Comparison of ENCODE assay signal across 8 mouse cellular contexts in the genomic region with DNA sequence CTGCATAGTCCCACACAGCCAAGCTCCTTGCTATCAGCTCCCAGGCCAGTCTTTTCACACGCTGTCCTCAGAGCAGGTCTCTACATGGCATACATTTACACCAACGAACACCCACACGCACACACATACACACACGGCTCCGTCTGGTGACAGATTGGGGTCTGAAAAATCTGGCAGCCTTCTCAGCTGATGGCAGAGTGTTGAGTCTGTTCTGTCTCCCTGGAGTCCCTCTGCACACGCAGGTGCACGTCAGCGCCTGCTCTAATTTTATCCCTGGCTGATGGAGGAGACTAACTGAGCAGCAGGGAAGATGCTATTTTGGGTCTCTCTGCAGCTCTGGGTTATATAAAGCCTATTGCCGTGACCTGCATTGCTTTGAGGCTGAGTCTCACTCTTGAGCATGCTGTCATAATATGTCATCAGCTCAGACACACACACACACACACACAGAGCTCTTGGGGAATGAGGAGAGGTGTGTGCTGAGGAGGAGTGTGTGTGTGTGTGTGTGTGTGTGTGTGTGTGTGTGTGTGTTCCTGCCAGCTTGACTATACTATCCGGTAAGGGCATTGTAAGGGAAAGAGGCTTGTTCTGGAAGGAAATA. TPM values are rescaled to one million over a fixed set of nuclear protein-coding genes. Genes with fewer than 3 reads are reported as not detected.
DNase-seq lines count a peak whose midpoint lies in the region; ATAC-seq lines count a peak whose summit lies in the region.

No protein-coding gene starts in this region.

- peak; percentile 97 for ATAC-seq in frontal cortex, adult (ENCODE audit: low TSS enrichment)

- DNase-seq in retina, adult 2 months (ENCODE audit: low read depth, low spot score) = peak; percentile 90
- no peak for DNase-seq in retina, embryonic 14.5 days (ENCODE audit: low spot score)
- peak; percentile 50 to 63 for DNase-seq in heart, postnatal 36 days
- DNase-seq in left cerebral cortex, postnatal 36 days (ENCODE audit: low spot score in 2 of 2) = peak; percentile 87 to 90
- peak; percentile 46 for DNase-seq in splenic B cell, adult 2 months (ENCODE audit: low read depth, low spot score)
- DNase-seq in thymus, postnatal 25 days = no peak
- no peak for DNase-seq in spleen, postnatal 10 days (ENCODE audit: low spot score in 2 of 2)

- H3K27me3 ChIP-seq in splenic B cell, adult 2 months (ENCODE audit: control insufficient read depth, insufficient read depth, low read length, poor library complexity, severe bottlenecking) = no peaks in the 10 kb centered on the region

- intact Hi-C loops in heart, postnatal 36 days (cut with DNase I) = loop anchor here (2.0 to 5.0 kb wide), 2 partner anchors 37 to 51 kb away; a partner anchor contains a TSS
- intact Hi-C loops in left cerebral cortex, postnatal 36 days (cut with DNase I) = loop anchor here (1.0 to 5.0 kb wide), 2 partner anchors 19 to 36 kb away; a partner anchor contains a TSS

- no peaks in the 10 kb centered on the region for H3K36me3 ChIP-seq in splenic B cell, adult 2 months (ENCODE audit: control insufficient read depth, insufficient read depth, low read length, poor library complexity, severe bottlenecking)

RNA-seq across cellular contexts. Expression of a gene that starts 37.6 kb away (rescaled TPM):
- 10 to 100 TPM in 1 of 2 experiments, 1 to 10 TPM in 1; 2.5 to 24.3 TPM for total RNA-seq in heart, postnatal 36 days (2021)
- total RNA-seq in left cerebral cortex, postnatal 36 days (2021) = 10 to 100 TPM; 21.9 to 74.3 TPM

Comparison
In these comparisons a context has a peak if more than half of its experiments do, and no peak if none do; other contexts are left out.
1. DNase-seq: peak in retina, adult 2 months (single experiment), heart, postnatal 36 days (2 of 2), left cerebral cortex, postnatal 36 days (2 of 2) and splenic B cell, adult 2 months (single experiment); none in retina, embryonic 14.5 days (single experiment), thymus, postnatal 25 days (single experiment) and spleen, postnatal 10 days (0 of 2).